Mouse (Mus musculus) Patski (cell line): ENCODE measurements around the gene Kcnh7. TPM values are rescaled to one million over a fixed set of nuclear protein-coding genes. Genes with fewer than 3 reads are reported as not detected.
"Not testable (repeated sequence)": the region's sequence is repeated elsewhere in the genome, so short reads cannot be mapped to it uniquely, and the experiment has no call there.

ENCODE experiments used
- ATAC-seq: fragments of 100-300 bp; one replicate; pipeline ENCODE4 v1.8.0; 2021
- CTCF ChIA-PET: fragments of 350-600 bp; sonication (Branson Sonifier 250); formaldehyde crosslinking; loops from one replicate; lab custom pipeline; 2022; ENCODE audit warnings: inconsistent platforms; lab: Charles Lee
- POLR2A ChIA-PET: fragments of 350-600 bp; sonication (Branson Sonifier 250); formaldehyde crosslinking; loops from one replicate; lab custom pipeline; 2022; ENCODE audit warnings: antibody characterized with exemption, inconsistent platforms; lab: Charles Lee
- DNase-seq: peaks from one replicate; pipeline ENCODE4 v3.0.0-alpha.2; 2011; ENCODE audit warnings: low read depth, low spot score
- H3K27me3 ChIP-seq: fragments of 371-371 bp; one replicate; pipeline ENCODE4 v1.5.1; 2021
- CTCF ChIP-seq: fragments of 100-300 bp; IDR thresholded peaks from one replicate; pipeline ENCODE4 v1.5.1; 2021
- in situ Hi-C: fragments of 300-500 bp; cut with MboI; formaldehyde crosslinking; loops from 3 replicates; pipeline ENCODE4 v1.11.1; 2018; ENCODE audit warnings: low pct_unique_long_range_greater_than_20kb, mixed read lengths
- polyA plus RNA-seq: library from polyadenylated mRNA; unstranded; gene quantifications from one replicate; pipeline ENCODE4 v1.2.3, GENCODE M21; 2021

Gene Kcnh7
- polyA plus RNA-seq, 1 experiment from 2014 or later = 0.08 TPM

DNA sequence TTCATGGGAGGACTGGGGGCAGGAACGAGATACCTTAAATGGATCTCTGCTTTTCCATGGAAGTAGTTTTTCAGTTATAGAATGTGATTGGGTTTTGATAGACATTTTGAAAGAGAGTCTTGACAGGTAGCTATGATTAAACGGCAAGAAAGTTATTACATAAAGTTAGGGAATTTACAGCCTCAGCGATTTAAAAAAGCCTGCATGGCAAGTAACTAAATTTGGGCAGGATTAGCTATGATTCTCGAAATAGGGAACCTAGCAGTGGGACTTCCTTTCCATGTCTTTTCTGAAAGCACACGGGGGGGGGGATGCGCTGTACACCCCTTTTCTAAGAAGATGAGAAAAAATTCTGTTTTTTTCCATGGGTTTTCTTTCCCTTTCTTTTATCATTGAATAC lies 466.8 kb downstream of the Kcnh7 start:
- ChIA-PET CTCF (interaction anchor here (1.2 kb wide), 1 partner anchor 74 kb away, joined by 3 read pairs; no protein-coding TSS in a partner anchor), POLR2A (interaction anchor here (0.6 kb wide), 1 partner anchor 671 kb away, joined by 3 read pairs; no protein-coding TSS in a partner anchor)
- in situ Hi-C loops = no loop called here
- TF ChIP-seq CTCF = no peak
- no peaks in the 10 kb centered on the region for H3K27me3 ChIP-seq
- ATAC-seq (no peak), DNase-seq (no peak)

DNA sequence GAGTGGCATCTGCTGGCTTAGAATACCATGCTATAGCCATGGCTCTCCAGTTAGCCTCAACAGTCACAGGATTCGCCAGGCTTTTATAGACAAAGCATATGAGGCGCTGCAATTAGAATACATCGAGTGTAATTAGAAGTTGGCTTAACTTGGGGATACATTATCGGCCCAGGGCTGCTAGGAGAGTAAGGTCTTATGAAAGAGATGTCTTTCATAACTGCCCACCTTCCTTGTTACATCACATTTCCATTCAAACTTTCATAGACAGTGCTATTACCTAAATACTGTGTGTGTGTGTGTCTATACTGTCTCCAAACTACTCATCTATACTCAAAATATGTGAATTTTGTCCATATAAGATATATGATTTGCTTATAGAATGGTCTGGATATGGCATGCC lies 468.8 kb downstream of the Kcnh7 start:
- CTCF ChIA-PET = no interaction called here
- POLR2A ChIA-PET = no interaction called here
- no peaks in the 10 kb centered on the region for H3K27me3 ChIP-seq
- DNase-seq (no peak), ATAC-seq (no peak)
- TF ChIP-seq CTCF = no peak
- in situ Hi-C loops = no loop called here

DNA sequence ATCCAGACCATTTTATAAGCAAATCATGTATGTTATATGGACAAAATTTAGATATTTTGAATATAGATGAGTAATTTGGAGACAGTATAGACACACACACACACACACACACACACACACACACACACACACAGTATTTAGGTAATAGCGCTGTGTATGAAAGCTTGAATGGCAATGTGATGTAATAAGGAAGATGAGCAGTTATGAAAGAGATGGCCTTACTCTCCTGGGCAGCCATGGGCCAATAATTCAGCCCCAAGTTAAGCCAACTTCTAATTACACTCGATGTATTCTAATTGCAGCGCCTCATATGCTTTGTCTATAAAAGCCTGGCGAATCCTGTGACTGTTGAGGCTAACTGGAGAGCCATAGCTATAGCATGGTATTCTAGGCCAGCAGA lies 469.7 kb downstream of the Kcnh7 start:
- CTCF ChIA-PET, H3K27me3 ChIP-seq, DNase-seq, ATAC-seq, in situ Hi-C loops, POLR2A ChIA-PET: not testable (repeated sequence)

DNA sequence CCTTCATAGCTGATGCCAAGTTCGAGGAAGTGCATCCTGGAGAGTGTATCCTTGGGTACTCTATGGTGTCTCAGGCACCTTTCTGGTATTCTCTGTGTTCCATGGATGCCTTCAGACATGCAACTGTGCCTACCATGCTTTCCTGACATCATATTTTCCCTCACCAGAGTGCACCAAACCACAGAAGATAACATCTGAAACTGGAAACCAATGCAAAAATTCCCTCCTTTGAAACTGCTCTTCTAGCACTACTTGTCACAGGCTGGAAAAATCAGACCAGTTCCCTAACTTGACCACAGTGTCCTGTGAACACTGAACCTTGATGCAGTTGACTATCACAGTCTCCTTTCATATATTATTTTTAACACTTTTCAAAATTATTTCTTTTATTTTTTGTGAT lies 474.5 kb downstream of the Kcnh7 start:
- ChIA-PET POLR2A (no interaction called here), CTCF (no interaction called here)
- TF ChIP-seq CTCF = no peak
- DNase-seq (no peak), ATAC-seq (no peak)
- in situ Hi-C loops = no loop called here
- H3K27me3 ChIP-seq = no peaks in the 10 kb centered on the region

DNA sequence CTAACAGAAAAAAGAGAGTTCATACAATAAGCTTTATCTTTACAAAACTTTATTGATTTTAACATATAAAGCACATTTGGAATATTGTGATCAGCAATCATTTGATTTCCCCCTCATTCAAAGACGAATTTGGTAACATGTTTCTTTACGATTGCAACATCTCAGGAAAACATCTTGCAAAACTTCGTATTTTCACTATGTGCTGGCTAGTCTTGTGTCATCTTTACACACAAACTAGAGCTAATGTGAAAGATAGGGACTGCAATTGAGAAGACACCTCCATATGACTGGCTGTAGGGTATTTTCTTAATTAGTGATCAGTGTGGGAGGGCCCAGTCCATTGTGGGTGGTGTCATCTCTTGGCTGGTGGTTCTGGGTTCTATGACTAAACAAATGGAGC lies 477.8 kb downstream of the Kcnh7 start:
- ChIA-PET CTCF (no interaction called here), POLR2A (no interaction called here)
- no peaks in the 10 kb centered on the region for H3K27me3 ChIP-seq
- in situ Hi-C loops = no loop called here
- TF ChIP-seq CTCF = no peak
- DNase-seq = no peak
- no peak for ATAC-seq

DNA sequence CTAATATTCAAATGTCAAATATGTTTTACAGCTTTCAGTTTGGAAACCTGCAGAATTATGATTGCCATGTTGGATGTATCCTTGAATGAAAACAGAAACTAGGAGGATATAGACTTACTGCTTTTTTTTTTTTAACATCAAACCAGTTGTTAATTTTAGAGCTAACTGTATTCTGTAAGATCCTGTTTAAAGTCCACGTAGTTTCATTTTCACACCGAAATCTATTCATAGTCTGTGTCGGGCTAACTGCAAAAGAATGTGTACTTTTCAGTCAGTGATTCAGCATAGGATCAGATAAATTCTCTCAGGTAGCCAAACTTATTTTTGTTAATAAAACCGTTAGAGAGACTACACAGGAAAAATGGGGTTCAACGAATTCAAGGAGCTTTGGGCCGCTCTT lies 498.2 kb downstream of the Kcnh7 start:
- in situ Hi-C loops = no loop called here
- no peaks in the 10 kb centered on the region for H3K27me3 ChIP-seq
- ChIA-PET CTCF (no interaction called here), POLR2A (no interaction called here)
- DNase-seq (no peak), ATAC-seq (no peak)
- TF ChIP-seq CTCF = no peak

DNA sequence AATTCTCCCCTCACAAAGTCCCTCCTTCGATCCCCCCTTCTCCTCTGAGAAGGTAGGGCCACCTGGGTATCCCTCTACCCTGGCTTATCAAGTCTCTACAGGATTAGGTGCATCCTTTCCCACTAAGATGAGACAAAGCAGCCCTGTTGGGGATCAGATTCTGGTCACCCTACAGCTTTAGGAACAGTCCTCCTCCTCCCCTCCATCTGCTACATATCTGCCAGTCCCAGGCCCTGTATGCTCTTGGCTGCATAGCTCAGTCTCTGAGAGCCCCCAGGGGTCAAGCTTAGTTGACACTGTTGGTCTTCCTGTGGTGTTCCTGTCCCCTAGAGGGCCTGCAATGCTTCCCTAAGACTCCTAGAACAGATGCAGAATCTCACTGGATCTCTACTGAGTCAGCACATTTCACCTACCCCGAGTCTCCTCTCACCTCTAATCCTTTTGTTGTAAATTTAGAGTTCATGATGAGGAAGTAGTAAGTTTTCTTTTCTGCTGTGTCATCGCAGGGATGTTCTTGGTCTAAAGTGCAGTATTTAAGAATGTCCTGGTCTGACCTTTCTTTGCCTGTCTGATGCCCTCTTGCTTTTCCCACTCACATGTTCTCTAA lies 499.0 kb downstream of the Kcnh7 start:
- no peak for TF ChIP-seq CTCF
- CTCF ChIA-PET = no interaction called here
- ATAC-seq = no peak
- H3K27me3 ChIP-seq = no peaks in the 10 kb centered on the region
- DNase-seq = no peak
- POLR2A ChIA-PET = no interaction called here
- in situ Hi-C loops = no loop called here

DNA sequence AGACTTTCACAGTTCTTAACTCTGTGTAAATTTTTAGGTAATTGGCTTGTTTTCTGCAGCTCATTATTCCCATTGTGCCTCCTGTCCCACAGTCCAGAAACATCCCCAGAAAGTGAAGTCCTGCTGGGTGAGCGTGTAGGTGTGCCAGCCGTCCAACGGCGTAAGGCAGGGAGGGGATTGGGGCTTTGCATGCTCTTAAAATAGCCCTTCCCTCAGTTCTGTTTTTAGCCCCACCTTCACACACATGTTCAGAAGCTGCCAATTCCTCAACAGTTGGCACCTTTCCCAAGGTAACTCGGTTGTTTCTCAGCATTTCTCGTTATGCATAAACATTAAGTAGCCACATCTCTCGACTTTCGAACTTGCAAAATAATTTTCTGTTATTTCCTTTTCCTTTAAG lies 502.4 kb downstream of the Kcnh7 start:
- POLR2A ChIA-PET = no interaction called here
- TF ChIP-seq CTCF = no peak
- CTCF ChIA-PET = no interaction called here
- DNase-seq = no peak
- in situ Hi-C loops = no loop called here
- H3K27me3 ChIP-seq = no peaks in the 10 kb centered on the region
- no peak for ATAC-seq

DNA sequence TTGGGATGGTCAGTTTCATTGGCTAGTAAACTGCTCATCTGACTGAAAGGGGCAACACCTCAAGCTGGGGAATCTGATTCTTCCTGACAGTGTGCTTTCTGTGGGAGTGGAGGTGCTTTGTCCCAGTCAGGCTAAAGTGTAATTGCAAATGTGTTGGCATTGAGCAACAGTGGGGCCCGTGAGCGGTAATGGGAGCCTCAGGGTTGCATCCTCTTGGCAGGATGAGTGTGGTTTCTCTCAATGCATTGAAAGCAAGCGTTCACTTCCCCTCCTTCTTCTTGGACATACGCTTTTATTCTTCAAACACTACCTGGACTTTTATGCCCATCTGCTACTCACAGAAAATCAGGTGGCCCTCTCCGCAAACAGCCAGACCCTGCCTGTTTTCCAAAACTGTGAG lies 511.3 kb downstream of the Kcnh7 start:
- in situ Hi-C loops = no loop called here
- TF ChIP-seq CTCF = no peak
- no peak for DNase-seq
- POLR2A ChIA-PET = no interaction called here
- no peaks in the 10 kb centered on the region for H3K27me3 ChIP-seq
- no peak for ATAC-seq
- CTCF ChIA-PET = interaction anchor here (1.1 kb wide), 1 partner anchor 25 kb away, joined by 3 read pairs; no protein-coding TSS in a partner anchor

DNA sequence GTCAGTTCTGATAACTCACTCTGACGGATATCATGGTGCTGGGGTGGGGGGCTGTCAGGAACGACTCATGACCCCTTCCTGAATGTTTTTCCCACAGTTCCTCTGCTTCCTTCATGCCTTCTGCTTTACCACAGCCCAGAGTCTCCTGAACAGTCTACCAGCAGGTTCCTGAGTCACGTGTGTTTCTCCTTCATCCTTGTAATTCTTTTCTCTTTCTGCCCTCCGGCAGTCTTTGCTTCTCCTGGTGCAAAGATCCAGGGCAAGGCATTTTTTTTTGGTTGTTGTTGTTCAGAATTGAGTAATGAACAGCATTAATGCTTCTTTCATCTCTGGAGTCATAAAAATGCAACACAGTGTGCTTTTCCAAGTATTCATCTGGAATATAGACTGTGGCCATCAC lies 513.3 kb downstream of the Kcnh7 start:
- H3K27me3 ChIP-seq = no peaks in the 10 kb centered on the region
- peak; percentile 90 for ATAC-seq
- POLR2A ChIA-PET = no interaction called here
- CTCF ChIA-PET = interaction anchor here (1.2 to 1.5 kb wide), 2 partner anchors 10 to 19 kb away, joined by 4 read pairs; no protein-coding TSS in a partner anchor
- in situ Hi-C loops = no loop called here
- TF ChIP-seq CTCF = no peak
- no peak for DNase-seq

DNA sequence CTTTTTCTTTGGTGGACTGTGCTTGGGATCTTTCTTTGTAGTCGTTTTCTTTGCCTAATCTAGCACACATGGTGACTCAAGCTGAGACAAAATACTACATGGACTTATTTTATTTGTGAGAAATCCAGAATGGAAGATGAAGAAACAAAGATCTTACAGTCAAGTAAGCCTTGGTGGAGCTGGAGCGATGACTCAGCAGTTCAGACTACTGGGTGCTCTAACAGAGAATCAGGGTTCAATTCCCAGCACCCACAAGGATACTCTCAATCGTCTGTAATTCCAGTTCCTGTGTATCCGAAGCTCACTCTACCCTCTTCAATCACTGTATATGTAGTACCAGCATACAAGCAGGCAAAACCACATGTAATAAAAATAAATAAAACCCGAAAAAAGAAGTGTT lies 513.8 kb downstream of the Kcnh7 start:
- ChIA-PET POLR2A (no interaction called here), CTCF (interaction anchor here (1.2 to 1.5 kb wide), 2 partner anchors 9 to 19 kb away, joined by 4 read pairs; no protein-coding TSS in a partner anchor)
- no peaks in the 10 kb centered on the region for H3K27me3 ChIP-seq
- in situ Hi-C loops = no loop called here
- ATAC-seq (no peak), DNase-seq (no peak)
- TF ChIP-seq CTCF = no peak
